Mouse (Mus musculus) lung, postnatal 25 days (tissue): ENCODE results near the gene 9530053A07Rik.
A peak's percentile ranks its signal among the peaks of the same experiment; 100 is the strongest.
"Not testable (repeated sequence)": the region's sequence is repeated elsewhere in the genome, so short reads cannot be mapped to it uniquely, and the experiment has no call there.

Experiments used
- DNase-seq: peaks from one replicate; pipeline ENCODE4 v3.0.0; 2022; ENCODE audit warnings: low spot score

The 9530053A07Rik gene

GRCm38 (mm10) chr7:28129166-28129565 is at the start of gene 9530053A07Rik:
TSS of gene 9530053A07Rik (plus strand) at chr7:28129466.
- DNase-seq, result no peak

GRCm38 (mm10) chr7:28084215-28084614 is 45.1 kb upstream of the 9530053A07Rik start:
- no peak for DNase-seq

- no peak for DNase-seq
These were observed 43.0 kb upstream of the 9530053A07Rik start for GRCm38 (mm10) chr7:28086236-28086635.

GRCm38 (mm10) chr7:28093541-28093940 is 35.7 kb upstream of the 9530053A07Rik start:
- no peak for DNase-seq

GRCm38 (mm10) chr7:28099101-28099500 is 30.2 kb upstream of the 9530053A07Rik start:
- no peak for DNase-seq

GRCm38 (mm10) chr7:28100596-28101590 is 28.4 kb upstream of the 9530053A07Rik start:
- DNase-seq, result peak; percentile 32

- not testable (repeated sequence) for DNase-seq
These were observed 26.3 kb upstream of the 9530053A07Rik start for GRCm38 (mm10) chr7:28102936-28103335.

GRCm38 (mm10) chr7:28104670-28105069 is 24.6 kb upstream of the 9530053A07Rik start:
- peak; percentile 64 for DNase-seq

GRCm38 (mm10) chr7:28106241-28106640 is 23.0 kb upstream of the 9530053A07Rik start:
- DNase-seq, result no peak

- DNase-seq, result no peak
These were observed 14.6 kb upstream of the 9530053A07Rik start for GRCm38 (mm10) chr7:28114648-28115047.

GRCm38 (mm10) chr7:28137613-28138012 is 8.3 kb downstream of the 9530053A07Rik start:
- no peak for DNase-seq

GRCm38 (mm10) chr7:28148263-28148662 is 19.0 kb downstream of the 9530053A07Rik start:
- peak; percentile 54 for DNase-seq

GRCm38 (mm10) chr7:28149841-28150240 is 20.6 kb downstream of the 9530053A07Rik start:
- DNase-seq, result no peak

- DNase-seq, result no peak
These were observed 22.4 kb downstream of the 9530053A07Rik start for GRCm38 (mm10) chr7:28151584-28152221.

- not testable (repeated sequence) for DNase-seq
These were observed 24.3 kb downstream of the 9530053A07Rik start for GRCm38 (mm10) chr7:28153595-28153994.

GRCm38 (mm10) chr7:28159292-28159691 is 30.0 kb downstream of the 9530053A07Rik start:
- DNase-seq, result no peak

- DNase-seq, result no peak
These were observed 30.6 kb downstream of the 9530053A07Rik start for GRCm38 (mm10) chr7:28159893-28160292.

GRCm38 (mm10) chr7:28161163-28161749 is 32.0 kb downstream of the 9530053A07Rik start:
- no peak for DNase-seq

GRCm38 (mm10) chr7:28165406-28165805 is 36.1 kb downstream of the 9530053A07Rik start:
- DNase-seq, result no peak

GRCm38 (mm10) chr7:28168320-28169115 is 39.3 kb downstream of the 9530053A07Rik start:
- peak; percentile 71 for DNase-seq
